Mouse (Mus musculus) brain, adult 2 months (tissue): Measurements from ENCODE around the gene Clns1a.

ENCODE experiments used
- DNase-seq: peaks from one replicate; pipeline ENCODE4 v3.0.0; 2011; ENCODE audit warnings: low read depth, low spot score

Gene Clns1a

GRCm38 (mm10) chr7:97765181-97765962 is 68.9 kb downstream of the Clns1a start:
- DNase-seq, result peak; percentile 92

DNA sequence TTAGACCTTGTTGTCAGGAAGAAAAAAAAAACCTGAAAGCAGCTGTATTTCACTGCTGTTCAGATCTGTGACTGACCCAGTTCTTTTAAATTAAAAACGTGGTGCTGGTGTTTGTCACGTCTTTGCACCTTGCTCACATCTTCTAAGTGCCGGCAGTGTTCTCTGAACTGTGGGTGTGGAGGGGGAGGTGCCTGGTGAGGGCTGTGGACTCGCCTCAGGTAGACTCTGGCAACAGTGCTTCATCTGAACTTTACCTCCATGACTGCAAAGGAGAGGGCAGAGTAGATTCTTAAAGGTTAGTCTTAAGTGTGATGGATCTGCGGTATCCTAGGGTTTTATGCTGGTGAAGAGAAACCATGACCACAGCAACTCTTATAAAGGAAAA is 69.5 kb downstream of the Clns1a start:
- DNase-seq, result no peak

DNA sequence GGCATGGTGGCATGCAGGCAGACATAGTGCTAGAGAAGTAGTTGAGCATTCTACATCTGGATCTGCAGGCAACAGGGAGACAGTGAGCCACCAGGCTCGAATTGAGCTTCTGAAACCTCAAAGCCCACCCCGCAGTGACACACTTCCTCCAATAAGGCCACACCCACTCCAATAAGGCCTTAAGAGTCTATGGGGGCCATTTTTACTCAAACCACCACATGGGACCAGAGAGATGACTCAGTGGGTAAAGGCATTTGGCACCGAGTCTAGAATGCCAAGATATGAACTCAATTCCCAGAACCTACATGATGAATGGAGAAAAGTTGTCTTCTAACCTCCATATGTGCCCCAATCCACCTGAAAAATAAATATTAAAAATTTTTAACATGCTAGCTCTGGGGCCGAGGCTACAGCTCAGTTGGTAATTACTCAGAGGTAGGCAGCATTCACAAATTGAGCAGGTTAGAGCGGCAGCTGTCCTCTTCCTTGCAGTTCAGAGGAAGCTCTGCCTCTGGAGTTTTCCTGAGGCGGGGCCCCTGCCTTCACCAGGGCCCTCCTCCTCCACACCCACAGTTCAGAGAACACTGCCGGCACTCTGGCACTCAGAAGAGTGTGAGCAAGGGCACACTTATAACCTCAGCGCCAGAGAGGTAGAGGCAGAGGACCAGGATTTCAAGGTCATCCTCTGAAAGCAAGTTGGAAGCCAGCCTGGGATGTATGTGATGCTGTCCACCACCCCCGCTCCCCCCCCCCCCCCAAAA is 70.2 kb downstream of the Clns1a start:
- no peak for DNase-seq

- DNase-seq, result peak; percentile 83
These were observed 71.4 kb downstream of the Clns1a start for GRCm38 (mm10) chr7:97767841-97768240.

GRCm38 (mm10) chr7:97769020-97769419 is 72.6 kb downstream of the Clns1a start:
- no peak for DNase-seq
